Mouse (Mus musculus) lung, embryonic 14.5 days (tissue): ENCODE measurements around the gene Ebi3. TPM values are rescaled to one million over a fixed set of nuclear protein-coding genes. Genes with fewer than 3 reads are reported as not detected.

Source experiments
- ATAC-seq: fragments of 200-750 bp; cut with Nextera tagmentation; 2 replicates; pipeline ENCODE4 v1.8.0; 2017; ENCODE audit warnings: mild to moderate bottlenecking, moderate TSS enrichment, moderate library complexity; ENCODE audit not compliant: insufficient read depth
- DNase-seq: peaks from one replicate; pipeline ENCODE4 v3.0.0-alpha.2; 2015
- H3K27ac ChIP-seq: fragments of 300-500 bp; sonication (generic); 2 replicates; pipeline ENCODE4 v1.5.1; 2014; ENCODE audit warnings: low read depth, mild to moderate bottlenecking, moderate library complexity
- H3K27me3 ChIP-seq: fragments of 300-500 bp; sonication (generic); 2 replicates; pipeline ENCODE4 v1.6.1; 2014; ENCODE audit warnings: low read length, control low read depth; ENCODE audit not compliant: insufficient read depth
- H3K36me3 ChIP-seq: fragments of 300-500 bp; sonication (generic); 2 replicates; pipeline ENCODE4 v1.6.1; 2014; ENCODE audit warnings: control low read depth; ENCODE audit not compliant: insufficient read depth
- H3K4me1 ChIP-seq: fragments of 300-500 bp; sonication (generic); 2 replicates; pipeline ENCODE4 v1.6.1; 2014; ENCODE audit warnings: antibody characterized with exemption, control low read depth; ENCODE audit not compliant: insufficient read depth
- H3K4me2 ChIP-seq: fragments of 300-500 bp; sonication (generic); 2 replicates; pipeline ENCODE4 v1.6.1; 2014; ENCODE audit warnings: mild to moderate bottlenecking
- H3K4me3 ChIP-seq: fragments of 300-500 bp; sonication (generic); 2 replicates; pipeline ENCODE4 v1.5.1; 2014; ENCODE audit warnings: low read depth, low read length
- H3K9ac ChIP-seq: fragments of 300-500 bp; sonication (generic); 2 replicates; pipeline ENCODE4 v1.6.1; 2014
- H3K9me3 ChIP-seq: fragments of 300-500 bp; sonication (generic); 2 replicates; pipeline ENCODE4 v1.6.1; 2016; ENCODE audit warnings: low read depth, low read length, control low read depth
- CTCF ChIP-seq: IDR thresholded peaks from 2 replicates; pipeline ENCODE4 v1.5.1; 2016; ENCODE audit warnings: antibody characterized with exemption, low read depth
- WGBS: fragments of 180-500 bp; shearing (Covaris S2); extraction: QIAGEN DNeasy Blood & Tissue Kit; methylation state at CpG from one replicate; pipeline ENCODE4 v1.1.7; 2014; 5-methylcytosine and 5-hydroxymethylcytosine counted together
- polyA plus RNA-seq: library from polyadenylated mRNA; unstranded; fragments of >200 nt; fragmentation: Nextera tagmentation; extraction: Ambion mirVana; gene quantifications from 2 replicates; pipeline ENCODE4 v1.2.1, GENCODE M21; 2014

Gene Ebi3
- polyA plus RNA-seq, 1 experiment from 2014 or later, result 1.7 TPM

DNA sequence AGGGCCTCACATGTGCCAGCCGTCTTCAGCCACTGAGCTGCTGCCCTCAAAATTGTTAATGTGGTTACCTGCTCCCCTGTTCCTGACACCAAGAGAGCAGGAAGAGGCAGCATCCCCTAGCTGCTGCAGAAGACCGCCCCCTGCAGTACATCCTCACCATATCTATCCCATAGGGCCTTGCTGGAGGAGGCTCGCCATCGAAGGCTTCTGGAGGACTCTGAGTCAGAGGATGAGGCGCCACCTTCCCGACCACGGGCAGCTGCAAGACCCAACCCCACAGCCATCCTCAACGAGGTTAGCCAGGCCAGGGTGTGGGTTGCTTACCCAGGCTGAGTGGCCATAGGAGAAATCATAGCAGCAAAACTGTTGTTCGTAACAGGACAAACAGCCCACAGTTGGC lies 12.6 kb downstream of the Ebi3 start:
- Histone ChIP-seq H3K9ac (no peak overlapping the region), H3K27me3 (0 out of 2 replicates have a peak, but pooled peaks cover 2% of the 10 kb centered on the region), H3K4me1 (no peaks in the 10 kb centered on the region), H3K27ac (no peak overlapping the region), H3K9me3 (no peaks in the 10 kb centered on the region), H3K36me3 (peaks cover 57% of the 10 kb centered on the region; the same call in 1 of the 2 replicates), H3K4me2 (no peak overlapping the region), H3K4me3 (no peak overlapping the region)
- DNase-seq, result no peak
- ATAC-seq, result no peak
- WGBS, result 80% methylated on average over 9 of the region's 9 CpGs
- TF ChIP-seq CTCF, result no peak

- DNase-seq (no peak), ATAC-seq (no peak)
- H3K9ac ChIP-seq, result no peak overlapping the region
- no peak overlapping the region for H3K4me2 ChIP-seq
- H3K4me3 ChIP-seq, result no peak overlapping the region
- WGBS, result 91% methylated on average over 4 of the region's 4 CpGs
- H3K27ac ChIP-seq, result no peak overlapping the region
- peaks cover 16% of the 10 kb centered on the region; the same call in 1 of the 2 replicates for H3K27me3 ChIP-seq
- 0 out of 2 replicates have a peak, but pooled peaks cover 3% of the 10 kb centered on the region for H3K4me1 ChIP-seq
- H3K9me3 ChIP-seq, result no peaks in the 10 kb centered on the region
- peaks cover 49% of the 10 kb centered on the region; the same call in 1 of the 2 replicates for H3K36me3 ChIP-seq
- TF ChIP-seq CTCF, result no peak
Measured at GRCm38 (mm10) chr17:55967186-55967585, 14.7 kb downstream of the Ebi3 start.

GRCm38 (mm10) chr17:55968210-55968609 lies 15.8 kb downstream of the Ebi3 start:
- H3K4me2 ChIP-seq, result no peak overlapping the region
- peaks cover 16% of the 10 kb centered on the region; the same call in 1 of the 2 replicates for H3K27me3 ChIP-seq
- H3K36me3 ChIP-seq, result peaks cover 42% of the 10 kb centered on the region; the same call in 1 of the 2 replicates
- DNase-seq (no peak), ATAC-seq (no peak)
- 46% methylated on average over 7 of the region's 7 CpGs for WGBS
- no peak overlapping the region for H3K4me3 ChIP-seq
- no peaks in the 10 kb centered on the region for H3K9me3 ChIP-seq
- H3K4me1 ChIP-seq, result 0 out of 2 replicates have a peak, but pooled peaks cover 3% of the 10 kb centered on the region
- no peak overlapping the region for H3K9ac ChIP-seq
- no peak overlapping the region for H3K27ac ChIP-seq
- TF ChIP-seq CTCF, result no peak

DNA sequence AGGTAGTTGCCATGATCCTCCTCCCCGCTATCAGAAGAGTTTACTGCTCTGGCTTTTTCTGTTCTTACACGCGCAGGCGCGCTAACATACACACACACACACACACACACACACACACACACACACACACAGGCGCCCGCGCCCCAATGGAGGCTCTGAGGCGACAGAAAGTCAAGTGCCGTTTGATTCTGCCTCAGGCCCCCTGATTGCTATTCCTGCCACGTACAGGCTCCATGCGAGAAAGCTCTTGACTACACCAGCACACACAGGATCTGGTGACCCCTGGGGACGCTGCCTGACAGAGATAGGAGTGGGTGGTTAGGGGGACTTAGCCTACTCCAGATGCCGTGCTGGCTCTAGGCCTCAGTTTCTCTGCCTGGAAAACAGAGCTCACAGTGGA lies 17.1 kb downstream of the Ebi3 start:
- peaks cover 16% of the 10 kb centered on the region; the same call in 1 of the 2 replicates for H3K27me3 ChIP-seq
- DNase-seq, result no peak
- peaks cover 32% of the 10 kb centered on the region; the same call in 1 of the 2 replicates for H3K36me3 ChIP-seq
- no peak overlapping the region for H3K27ac ChIP-seq
- TF ChIP-seq CTCF, result no peak
- 0 out of 2 replicates have a peak, but pooled peaks cover 3% of the 10 kb centered on the region for H3K4me1 ChIP-seq
- H3K4me3 ChIP-seq, result no peak overlapping the region
- WGBS, result 49% methylated on average over 14 of the region's 14 CpGs
- H3K9ac ChIP-seq, result no peak overlapping the region
- no peak for ATAC-seq
- H3K9me3 ChIP-seq, result no peaks in the 10 kb centered on the region
- 0 out of 2 replicates have a peak overlapping the region, but pooled peaks have one; percentile 90 for H3K4me2 ChIP-seq

DNA sequence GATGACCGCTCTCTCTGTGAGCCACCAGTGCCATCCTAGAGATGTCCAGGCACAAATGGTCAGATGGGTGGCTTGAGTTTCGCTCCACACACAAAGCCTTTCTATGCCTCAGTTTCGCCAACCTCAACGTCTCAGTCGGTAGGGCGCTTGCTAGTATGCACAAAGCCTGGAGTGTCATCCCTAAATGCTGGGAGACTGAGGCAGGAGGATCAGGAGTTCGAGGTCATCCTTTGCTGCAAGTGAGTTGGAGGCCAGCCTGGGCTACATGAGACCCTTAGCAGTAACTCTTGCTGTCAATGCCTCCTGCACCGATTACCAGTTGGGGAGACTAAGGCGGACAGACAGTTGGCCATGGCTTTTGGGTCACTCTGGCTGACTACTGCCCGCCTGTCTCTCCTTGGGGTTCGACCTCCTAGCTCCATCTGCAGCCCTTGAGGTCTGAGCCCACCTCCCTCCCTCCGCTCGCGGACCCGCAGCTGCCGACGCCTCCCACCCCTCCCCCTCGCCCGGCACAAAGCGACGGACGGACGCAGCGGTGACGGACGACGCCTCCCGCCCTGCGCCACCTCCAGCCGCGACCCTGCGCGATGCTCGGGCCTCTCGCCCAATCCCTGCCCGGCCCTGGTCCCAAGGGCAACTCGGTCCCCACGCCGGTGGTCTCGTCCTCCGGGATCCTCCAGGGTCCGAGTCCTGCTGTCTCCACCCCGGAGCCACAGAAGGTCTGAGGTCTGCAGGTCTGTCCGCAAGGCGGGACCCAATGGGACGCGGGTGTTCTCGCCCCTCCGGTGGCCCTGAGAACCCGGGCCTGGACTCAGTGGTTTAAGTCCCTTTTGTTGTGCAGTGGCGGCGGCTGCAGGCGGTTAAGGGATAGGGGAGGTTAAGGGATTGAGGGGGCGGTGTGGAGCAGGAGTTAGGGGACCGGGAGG lies 17.8 kb downstream of the Ebi3 start, which contains the start of gene Shd:
Gene Shd, plus strand, starts transcription at position 502 of the 926 bp plus-strand sequence.
- ATAC-seq (peak; percentile 68), DNase-seq (peak; percentile 59)
- no peak within 1 kb of the TSS for H3K27ac ChIP-seq
- no peaks in the 10 kb centered on the region for H3K9me3 ChIP-seq
- WGBS, result 8% methylated on average over 55 of the region's 55 CpGs
- peak within 1 kb of the TSS; percentile 90 for H3K4me2 ChIP-seq
- 0 out of 2 replicates have a peak, but pooled peaks cover 3% of the 10 kb centered on the region for H3K4me1 ChIP-seq
- 0 out of 2 replicates have a peak, but pooled peaks have one; percentile 18 for TF ChIP-seq CTCF
- peaks cover 25% of the 10 kb centered on the region; the same call in 1 of the 2 replicates for H3K36me3 ChIP-seq
- peak within 1 kb of the TSS; percentile 48 for H3K4me3 ChIP-seq
- H3K27me3 ChIP-seq, result peaks cover 16% of the 10 kb centered on the region; the same call in 1 of the 2 replicates
- peak within 1 kb of the TSS; percentile 65 for H3K9ac ChIP-seq

DNA sequence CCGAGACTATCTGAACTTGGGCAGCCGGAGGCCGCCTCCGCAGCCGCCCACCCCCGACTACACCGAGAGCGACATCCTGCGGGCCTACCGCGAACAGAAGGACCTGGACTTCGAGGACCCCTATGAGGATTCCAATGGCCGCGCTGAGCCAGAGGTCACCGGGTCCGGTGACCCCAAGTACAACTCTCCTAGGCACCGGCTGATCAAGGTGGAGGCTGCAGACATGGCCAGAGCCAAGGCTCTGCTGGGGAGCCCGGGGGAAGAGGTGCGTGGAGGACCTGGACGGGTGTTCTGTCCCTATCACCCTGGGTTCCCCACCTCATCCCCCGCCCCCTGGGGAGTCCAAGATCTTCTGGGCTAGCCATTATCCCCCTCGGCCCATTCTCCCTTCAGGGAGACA lies 19.0 kb downstream of the Ebi3 start:
- 31% methylated on average over 22 of the region's 22 CpGs for WGBS
- ATAC-seq, result no peak
- H3K9ac ChIP-seq, result no peak overlapping the region; the same call in 1 of the 2 replicates
- H3K4me3 ChIP-seq, result peak overlapping the region; percentile 48
- no peak overlapping the region for H3K27ac ChIP-seq
- 0 out of 2 replicates have a peak, but pooled peaks cover 3% of the 10 kb centered on the region for H3K4me1 ChIP-seq
- H3K4me2 ChIP-seq, result peak overlapping the region; percentile 90; the same call in 1 of the 2 replicates
- H3K36me3 ChIP-seq, result peaks cover 20% of the 10 kb centered on the region; the same call in 1 of the 2 replicates
- H3K9me3 ChIP-seq, result no peaks in the 10 kb centered on the region
- H3K27me3 ChIP-seq, result peaks cover 16% of the 10 kb centered on the region; the same call in 1 of the 2 replicates
- no peak for DNase-seq
- no peak for TF ChIP-seq CTCF
